Mouse (Mus musculus) 3T3-L1 (cell line): ENCODE measurements at regions not wholly inside any gene's neighbourhood (a gene's known extent, or its start where the extent isn't known, plus 50 kb on each side); places are given as distances from the start of the nearest gene placed in this dataset.

Source experiments
- DNase-seq: peaks from one replicate; pipeline ENCODE4 v3.0.0-alpha.2; 2015; ENCODE audit warnings: low read depth, low spot score

DNA sequence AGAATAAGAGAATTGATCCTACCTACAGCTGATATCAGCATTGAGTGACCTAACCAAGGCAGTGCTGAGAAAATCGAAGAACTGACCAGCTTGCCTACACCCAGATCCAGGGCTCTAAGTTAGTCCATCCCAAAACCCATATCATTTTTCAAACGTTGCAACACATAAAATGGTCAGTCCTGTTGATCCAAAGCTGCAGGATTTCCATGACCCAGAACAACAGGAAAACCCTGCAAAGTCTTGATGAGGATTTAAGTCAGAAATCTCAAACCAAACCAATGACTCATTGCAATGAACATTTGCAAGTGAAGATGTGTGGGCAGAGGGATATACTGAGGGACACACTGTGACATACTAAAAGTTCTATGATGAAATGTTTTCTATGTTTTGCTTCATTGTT, 53.5 kb upstream of the Trabd2b start:
- DNase-seq, result no peak
